Mouse (Mus musculus): ENCODE results near the gene Sesn3.
A peak's percentile ranks its signal among the peaks of the same experiment; 100 is the strongest.

The Sesn3 gene

DNA sequence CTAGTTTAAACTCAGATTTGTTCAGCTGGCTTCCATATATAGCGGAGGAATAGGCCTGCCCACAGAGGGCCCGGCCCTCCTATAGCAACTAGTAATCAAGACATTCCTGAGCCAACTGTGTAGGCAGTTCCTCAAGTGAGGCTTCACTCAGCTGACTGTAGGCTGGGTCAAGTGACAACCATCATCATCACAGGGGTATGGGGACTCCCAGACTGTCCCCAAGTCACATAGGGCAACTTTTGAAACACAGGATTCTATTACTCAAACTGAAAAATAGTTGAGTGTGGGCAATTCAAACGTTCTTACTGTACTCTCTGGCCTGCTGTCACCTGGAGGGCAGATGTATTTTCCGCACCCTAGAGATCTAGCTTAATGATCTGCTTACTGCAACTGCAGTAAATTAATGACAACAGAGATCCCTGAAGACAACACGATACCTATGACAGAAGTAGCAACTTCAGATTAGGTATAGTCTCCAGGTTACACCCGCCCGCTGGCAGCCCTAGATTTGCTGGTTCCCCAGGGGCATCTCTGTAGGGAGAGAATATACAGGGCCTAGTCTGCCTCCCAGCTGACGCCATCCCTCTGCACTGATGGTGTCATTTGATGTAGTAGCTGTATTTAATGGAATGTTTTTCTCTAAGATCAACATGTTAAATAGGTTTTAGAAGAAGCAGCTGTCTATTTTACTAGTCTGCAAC is 87.4 kb downstream of the Sesn3 start:
- DNase-seq = no peak

DNA sequence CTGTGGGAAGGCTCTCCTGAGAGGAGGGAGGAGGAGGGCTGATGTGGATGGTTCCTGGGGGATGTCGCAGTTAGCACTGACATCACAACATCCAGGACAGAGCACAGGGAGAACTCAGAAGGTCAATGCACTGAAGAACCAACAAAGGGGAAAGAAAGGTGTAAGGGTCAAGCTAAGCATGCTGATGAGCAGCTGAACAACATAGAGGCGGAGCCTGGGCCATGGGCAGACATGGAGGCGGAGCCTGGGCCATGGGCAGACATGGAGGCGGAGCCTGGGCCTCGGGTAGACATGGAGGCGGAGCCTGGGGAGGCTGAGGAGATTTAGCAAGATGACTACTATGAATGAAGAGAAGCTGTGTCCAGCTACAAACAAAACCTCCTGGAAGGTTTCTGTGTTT is 88.7 kb downstream of the Sesn3 start:
- DNase-seq = no peak

DNA sequence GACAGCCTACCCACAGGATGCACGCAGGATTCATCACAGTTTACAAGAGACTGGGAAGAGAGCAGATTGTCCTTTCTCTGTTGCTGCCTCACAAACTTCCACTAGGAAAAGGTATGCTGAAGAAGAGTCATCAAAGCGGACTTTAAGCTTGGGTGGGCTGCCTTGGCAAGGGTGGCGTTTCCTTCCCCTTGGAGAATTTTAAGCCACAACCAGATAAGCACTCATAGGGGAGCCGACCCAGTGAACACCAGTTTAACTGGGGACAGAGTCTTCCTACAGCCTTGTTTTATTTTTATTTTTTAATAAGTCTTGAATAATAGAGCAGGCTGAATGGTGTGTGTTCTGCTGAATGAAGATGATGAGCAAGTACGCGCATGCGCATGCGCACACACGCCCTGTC is 89.9 kb downstream of the Sesn3 start:
- DNase-seq = no peak

DNA sequence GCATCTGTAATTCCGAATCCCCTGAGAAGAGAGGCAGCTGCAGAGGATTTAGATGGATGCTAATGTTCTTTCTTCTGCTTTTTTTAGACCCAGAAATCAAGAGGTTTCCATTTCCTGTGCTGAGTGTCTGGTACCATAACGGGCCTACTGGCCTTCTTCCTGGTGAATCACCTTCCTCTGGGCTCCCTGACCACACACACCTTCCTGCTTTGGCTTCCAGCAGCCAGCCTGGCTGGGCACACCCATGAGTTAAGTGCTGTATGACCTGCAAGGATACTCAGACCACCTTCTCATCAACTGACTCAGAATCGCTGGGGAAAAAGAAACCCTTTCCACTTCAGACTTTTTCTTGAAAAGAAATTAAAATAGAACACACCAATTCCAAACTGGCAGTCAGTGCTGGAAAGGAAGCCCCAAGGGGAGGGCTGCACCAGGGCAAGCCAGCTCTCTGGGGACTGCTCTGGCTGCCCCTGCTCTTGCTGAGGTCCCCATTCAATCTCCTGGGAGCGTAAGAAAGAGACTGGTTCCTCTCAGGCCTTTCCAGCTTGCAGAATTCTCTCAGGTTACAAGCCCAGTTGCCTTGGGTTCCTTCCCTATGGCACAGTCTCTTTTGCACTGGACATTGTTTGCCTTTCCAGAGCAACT is 90.7 kb downstream of the Sesn3 start:
- DNase-seq = no peak

DNA sequence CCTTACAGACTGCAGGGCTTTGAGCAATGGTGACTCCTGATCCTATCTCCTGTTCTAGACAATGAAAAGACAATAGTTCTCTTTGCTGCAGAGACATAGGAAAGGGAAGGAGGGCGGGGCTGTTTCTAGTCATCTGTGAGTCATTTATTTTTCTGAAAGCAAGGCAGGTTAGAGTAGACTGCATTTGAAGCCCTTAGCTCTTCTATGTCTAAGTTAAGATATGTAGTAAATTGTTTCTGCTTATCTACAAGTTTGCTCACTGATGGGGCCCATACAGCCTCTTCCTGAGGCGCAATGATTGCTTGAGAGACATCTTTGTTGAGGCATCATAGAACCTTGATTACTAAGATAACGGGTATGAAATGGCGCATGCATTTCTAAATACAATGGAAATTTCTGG is 93.0 kb downstream of the Sesn3 start:
- DNase-seq = no peak

DNA sequence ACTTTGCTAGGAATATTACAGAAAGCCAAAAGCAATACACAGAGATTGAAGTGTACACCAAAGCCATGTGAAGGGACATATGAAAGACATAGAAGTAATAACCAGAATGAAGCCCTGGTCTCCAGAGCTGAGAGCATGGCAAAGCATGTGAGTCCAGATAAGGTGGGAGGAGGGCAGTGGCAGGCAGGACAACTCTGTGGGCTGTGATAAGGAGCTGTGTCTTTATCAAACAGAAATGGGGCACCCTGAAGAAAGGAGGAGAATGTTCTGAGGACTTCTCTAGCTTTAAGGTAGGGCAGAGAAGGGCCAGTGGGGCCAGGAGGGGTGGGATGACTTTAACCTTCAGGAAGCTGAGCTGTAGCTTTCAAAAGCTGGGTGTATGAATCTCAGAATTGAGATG is 94.4 kb downstream of the Sesn3 start:
- no peak for DNase-seq

DNA sequence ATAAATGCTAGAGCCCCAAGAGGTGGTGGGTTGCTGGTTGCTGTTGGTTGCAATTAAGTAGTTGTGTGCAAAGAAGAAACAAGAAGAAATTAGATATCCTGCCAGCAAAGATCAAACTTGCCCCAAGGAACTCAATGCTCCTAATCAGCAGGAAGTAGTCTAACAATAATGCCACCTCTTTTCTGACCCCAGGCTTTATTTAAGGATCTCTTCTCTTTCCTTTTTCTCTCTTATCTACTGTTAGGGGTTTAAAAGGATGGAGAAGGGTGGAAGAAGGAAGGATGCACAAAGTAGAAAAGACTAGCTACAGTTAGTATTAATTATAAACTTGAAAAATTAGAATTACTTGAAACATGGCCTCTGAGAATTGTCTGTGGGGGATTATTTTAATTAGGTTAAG is 97.6 kb downstream of the Sesn3 start:
- no peak for DNase-seq

DNA sequence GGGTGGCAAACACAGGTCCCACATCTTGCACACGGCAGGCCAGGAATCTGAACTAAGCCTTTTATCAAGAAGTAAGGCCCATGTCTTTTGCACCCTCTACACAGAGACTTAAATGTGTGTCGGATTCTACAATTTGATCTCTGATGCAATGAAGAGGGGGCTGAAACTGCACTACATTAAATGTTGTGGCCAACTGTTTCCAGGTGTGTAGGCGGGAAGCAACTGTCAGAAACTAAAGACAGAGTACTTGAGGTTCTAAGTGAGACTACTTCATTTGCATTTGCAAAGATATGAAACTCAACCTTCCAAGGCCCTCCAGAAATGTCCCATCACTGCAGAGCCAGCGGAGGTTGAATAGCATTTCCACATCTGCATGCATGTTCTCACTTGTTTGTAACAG is 101.3 kb downstream of the Sesn3 start:
- DNase-seq = no peak

DNA sequence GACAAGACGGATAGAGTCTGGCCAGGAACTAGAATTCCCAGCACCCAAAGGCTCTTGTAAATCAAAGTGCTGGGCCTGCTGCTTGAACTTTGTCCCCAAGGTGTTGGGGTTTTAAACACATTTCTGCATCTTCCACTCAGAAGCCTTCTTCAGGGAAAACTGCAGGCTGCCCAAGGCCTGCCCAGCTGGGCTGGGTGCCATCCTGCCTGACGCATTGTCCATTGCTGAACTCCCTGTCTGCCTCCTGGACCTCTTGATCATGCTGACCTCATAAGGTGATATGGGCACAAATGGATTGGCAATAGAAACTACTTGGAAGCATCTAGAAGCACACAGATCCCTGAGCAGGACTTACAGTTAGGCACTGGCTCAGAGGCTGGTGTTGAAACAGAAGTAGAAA is 103.3 kb downstream of the Sesn3 start:
- no peak for DNase-seq

DNA sequence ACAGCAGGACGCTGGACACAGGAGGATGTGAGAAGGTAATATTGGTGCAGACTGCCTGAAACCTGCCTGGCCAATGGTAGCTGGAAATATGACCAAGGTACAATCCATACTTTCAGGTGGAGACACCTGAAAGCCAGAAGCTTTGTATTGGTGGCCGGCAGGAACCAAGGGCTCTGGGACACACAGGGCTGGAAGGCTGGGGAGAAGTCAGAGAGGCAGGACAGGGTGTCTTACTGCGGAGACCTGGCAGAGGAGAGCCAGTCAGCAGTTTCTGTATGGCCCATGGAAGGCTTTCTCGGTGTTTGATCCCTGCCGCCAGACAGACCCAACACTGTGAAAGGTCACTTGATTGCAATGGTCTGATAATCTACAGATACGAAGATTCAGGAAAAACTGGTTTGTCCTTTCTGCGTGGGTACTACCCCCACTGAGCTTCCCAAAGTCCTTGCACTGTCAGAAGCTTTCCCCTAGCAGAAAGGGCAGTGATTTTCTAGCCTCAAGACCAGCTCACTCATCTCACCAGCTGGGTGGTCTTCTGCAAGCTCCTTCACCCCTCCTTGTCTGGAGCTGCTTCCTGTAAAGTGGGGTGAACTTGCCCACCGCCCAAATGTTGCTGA is 105.0 kb downstream of the Sesn3 start:
- DNase-seq = no peak

DNA sequence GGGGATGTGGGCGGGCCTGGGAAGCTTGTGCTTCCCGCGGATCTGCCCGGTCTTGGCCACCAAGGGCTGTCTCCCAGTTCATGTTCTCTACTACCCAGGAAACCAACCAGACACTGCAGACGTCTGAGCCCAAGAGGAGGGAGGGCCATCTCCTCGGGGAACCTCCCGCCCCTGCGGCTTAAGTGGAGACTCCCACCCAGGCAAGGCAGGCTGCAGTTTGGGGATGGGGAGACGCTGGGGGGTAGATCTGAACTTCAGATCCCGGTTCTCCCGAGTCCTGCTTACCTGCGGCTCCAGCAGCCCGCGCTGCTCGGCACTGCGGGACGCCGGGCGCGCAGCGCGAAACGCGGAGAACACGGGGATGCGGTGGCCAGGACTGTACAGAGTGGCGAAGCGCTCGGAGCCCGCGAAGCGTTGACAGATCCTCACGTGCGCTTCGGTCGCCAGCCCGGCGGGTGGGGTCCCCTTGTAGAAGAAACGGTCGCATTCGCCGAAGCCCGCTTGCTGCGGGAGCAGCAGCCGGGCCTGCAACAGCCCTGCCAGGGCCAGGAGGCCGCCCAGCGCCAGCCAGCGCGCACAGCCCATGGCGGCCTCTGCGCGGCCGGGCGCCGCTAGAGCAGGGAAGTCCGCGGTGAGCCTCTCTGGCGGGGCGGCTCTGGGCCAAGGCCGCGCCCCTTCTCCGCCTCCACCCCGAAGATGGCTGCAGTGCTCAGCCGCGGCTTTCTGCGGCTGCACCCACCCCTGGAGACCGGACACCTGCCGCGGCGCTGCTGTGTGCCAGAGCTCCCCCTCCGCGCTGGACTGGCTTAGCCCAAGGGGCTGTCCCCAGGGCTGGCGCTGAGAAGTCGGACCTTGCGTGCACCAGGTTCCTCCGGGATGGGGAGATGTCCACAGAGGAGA is 105.8 kb downstream of the Sesn3 start:
- DNase-seq = peak; percentile 80

DNA sequence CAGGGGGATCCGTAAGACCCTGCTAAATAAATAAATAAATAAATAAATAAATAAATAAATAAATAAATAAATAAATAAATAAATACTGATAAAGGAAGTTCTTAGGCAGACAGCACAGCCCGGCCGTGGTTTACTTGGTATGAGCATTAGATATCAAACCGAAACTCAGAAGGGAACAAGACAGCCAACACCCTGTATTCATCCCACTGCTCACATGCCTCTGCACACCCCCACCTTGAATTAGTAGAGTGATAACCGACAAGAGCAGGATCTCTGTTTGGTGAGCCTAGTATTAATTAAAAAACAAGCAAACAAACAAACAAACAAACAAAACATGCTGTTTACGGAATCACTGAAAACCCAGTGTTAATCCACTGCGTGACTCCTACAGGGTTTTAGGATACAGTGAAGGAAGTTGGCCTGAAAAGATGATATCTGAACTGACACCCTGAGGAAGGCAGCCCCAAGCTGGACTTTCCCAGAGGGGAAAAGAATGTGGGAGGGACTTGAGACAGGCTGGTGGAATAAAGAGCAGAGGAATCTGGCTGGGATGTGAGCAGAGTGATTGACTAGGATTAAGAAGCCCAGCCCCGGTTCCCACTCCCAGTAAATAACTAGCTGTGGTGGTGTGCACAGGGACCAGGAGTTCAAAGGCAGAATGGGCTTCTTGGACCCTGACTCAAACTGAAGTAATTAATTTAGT is 106.6 kb downstream of the Sesn3 start, which contains the start of gene Endod1:
Endod1 (minus strand) TSS at position 155 of the 703 bp plus-strand sequence.
- DNase-seq = no peak

DNA sequence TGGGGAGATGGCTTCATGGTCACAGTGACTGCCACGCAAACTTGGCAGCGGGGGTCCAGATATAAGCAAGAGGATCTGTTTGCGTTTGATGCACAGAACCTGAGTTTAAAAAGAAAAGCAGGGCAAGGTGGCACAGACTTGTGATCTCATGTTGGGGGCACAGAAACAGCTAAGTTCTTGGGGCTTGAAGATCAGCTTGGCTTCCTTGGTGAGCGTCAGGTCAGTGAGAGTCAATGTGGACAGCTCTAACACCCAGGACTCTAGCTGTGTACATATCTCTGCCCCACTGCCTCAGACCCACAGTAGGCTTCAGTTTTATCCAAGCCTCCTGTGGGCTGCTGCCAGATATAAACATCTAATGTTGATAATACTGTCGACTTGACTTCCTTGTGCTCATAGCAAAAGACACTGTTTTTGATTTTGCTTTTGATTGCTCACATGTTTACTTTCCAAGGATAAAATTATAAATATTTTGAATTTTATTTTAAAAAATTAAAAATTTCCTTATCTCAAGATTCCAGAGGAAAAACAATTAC is 107.5 kb downstream of the Sesn3 start:
- no peak for DNase-seq

All from thymus, postnatal 25 days (tissue).